ENCODE assay signal across 20 mouse cellular contexts in the genomic region with DNA sequence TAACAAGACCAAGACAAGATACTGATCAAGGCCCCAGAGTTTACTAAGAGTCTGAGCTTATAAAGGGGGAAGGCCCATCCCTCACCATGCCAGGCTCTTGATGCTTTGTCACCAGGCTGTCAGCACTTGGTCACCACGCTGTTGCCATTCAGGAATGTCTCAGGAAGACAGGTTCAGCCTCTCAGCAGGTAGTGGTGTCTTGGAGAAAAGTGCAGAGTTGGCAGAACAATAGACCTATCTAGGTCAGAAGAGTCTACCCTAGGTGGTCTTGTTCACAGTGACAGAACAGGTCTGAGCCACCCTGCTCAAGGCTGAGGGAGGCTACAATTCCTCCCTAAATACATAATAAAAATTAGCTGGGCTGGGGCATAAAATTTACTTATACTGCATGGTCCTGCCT. TPM values are rescaled to one million over a fixed set of nuclear protein-coding genes. Genes with fewer than 3 reads are reported as not detected.
"Had no signal": no experiment of that assay in that cellular context is flagged by ENCODE, and none has a peak within 500 bp of the region (broad histone marks: within the 10 kb centered on the region; RNA-seq: fewer than 3 reads in every experiment).

No protein-coding gene starts in this region.

RNA-seq across cellular contexts. Expression of a gene that starts 5.8 kb away (rescaled TPM):
- polyA plus RNA-seq: heart, embryonic 10.5 days; heart, embryonic 12.5 days; heart, embryonic 14.5 days; heart, embryonic 16.5 days; hindbrain, embryonic 10.5 days; hindbrain, embryonic 15.5 days; hindbrain, postnatal 0 days; intestine, embryonic 14.5 days; intestine, embryonic 16.5 days; kidney, adult 2 months; kidney, embryonic 15.5 days; kidney, postnatal 0 days; large intestine, adult 2 months; limb, embryonic 11.5 days; limb, embryonic 13.5 days; limb, embryonic 15.5 days; liver, adult 2 months; liver, embryonic 12.5 days; liver, embryonic 14.5 days; liver, embryonic 16.5 days had no signal

RNA-seq across cellular contexts. Expression of a gene that starts 46.1 kb away (rescaled TPM):
- polyA plus RNA-seq: heart, embryonic 10.5 days; heart, embryonic 12.5 days; heart, embryonic 14.5 days; heart, embryonic 16.5 days; hindbrain, embryonic 10.5 days; hindbrain, embryonic 15.5 days; hindbrain, postnatal 0 days; intestine, embryonic 14.5 days; intestine, embryonic 16.5 days; kidney, adult 2 months; kidney, embryonic 15.5 days; kidney, postnatal 0 days; large intestine, adult 2 months; limb, embryonic 11.5 days; limb, embryonic 13.5 days; limb, embryonic 15.5 days; liver, adult 2 months; liver, embryonic 12.5 days; liver, embryonic 14.5 days; liver, embryonic 16.5 days had no signal
